Mouse (Mus musculus) hindbrain, embryonic 13.5 days (tissue): ENCODE results near the gene Tmem145. TPM values are rescaled to one million over a fixed set of nuclear protein-coding genes. Genes with fewer than 3 reads are reported as not detected.
"Not testable (repeated sequence)": the region's sequence is repeated elsewhere in the genome, so short reads cannot be mapped to it uniquely, and the experiment has no call there.

Source experiments
- ATAC-seq: fragments of 200-750 bp; cut with Nextera tagmentation; 2 replicates; pipeline ENCODE4 v1.8.0; 2017; ENCODE audit warnings: moderate TSS enrichment; ENCODE audit not compliant: low FRiP score
- H3K27ac ChIP-seq: fragments of 300-500 bp; sonication (generic); 2 replicates; pipeline ENCODE4 v1.5.1; 2015; ENCODE audit warnings: inconsistent platforms, mild to moderate bottlenecking, moderate library complexity
- H3K27me3 ChIP-seq: fragments of 300-500 bp; sonication (generic); 2 replicates; pipeline ENCODE4 v1.6.1; 2015; ENCODE audit warnings: mild to moderate bottlenecking, inconsistent platforms
- H3K36me3 ChIP-seq: fragments of 300-500 bp; sonication (generic); 2 replicates; pipeline ENCODE4 v1.6.1; 2015; ENCODE audit warnings: mild to moderate bottlenecking, inconsistent platforms
- H3K4me1 ChIP-seq: fragments of 300-500 bp; sonication (generic); replicated peaks from 2 replicates; pipeline ENCODE4 v1.6.1; 2015; ENCODE audit warnings: inconsistent platforms
- H3K4me2 ChIP-seq: fragments of 300-500 bp; sonication (generic); 2 replicates; pipeline ENCODE4 v1.6.1; 2015; ENCODE audit warnings: inconsistent platforms, mild to moderate bottlenecking, moderate library complexity
- H3K4me3 ChIP-seq: fragments of 300-500 bp; sonication (generic); 2 replicates; pipeline ENCODE4 v1.5.1; 2015; ENCODE audit warnings: mild to moderate bottlenecking, inconsistent platforms
- H3K9ac ChIP-seq: fragments of 300-500 bp; sonication (generic); 2 replicates; pipeline ENCODE4 v1.6.1; 2015; ENCODE audit warnings: mild to moderate bottlenecking, inconsistent platforms
- H3K9me3 ChIP-seq: fragments of 300-500 bp; sonication (generic); 2 replicates; pipeline ENCODE4 v1.6.1; 2016; ENCODE audit warnings: inconsistent platforms
- WGBS: fragments of 180-500 bp; shearing (Covaris S2); methylation state at CpG from one replicate; pipeline ENCODE4 v1.1.7; 2015; 5-methylcytosine and 5-hydroxymethylcytosine counted together
- polyA plus RNA-seq: library from polyadenylated mRNA; unstranded; fragments of >200 nt; fragmentation: Nextera tagmentation; extraction: Ambion mirVana; gene quantifications from 2 replicates; pipeline ENCODE4 v1.2.1, GENCODE M21; 2015

Tmem145 gene
- 49.5 and 50.6 TPM in 2 replicates for polyA plus RNA-seq

- Histone ChIP-seq H3K9me3 (no peaks in the 10 kb centered on the region), H3K4me2 (peak within 1 kb of the TSS; percentile 80), H3K4me3 (peak within 1 kb of the TSS; percentile 72), H3K9ac (peak within 1 kb of the TSS; percentile 93), H3K27me3 (peaks cover 23% of the 10 kb centered on the region), H3K4me1 (peaks cover 20% of the 10 kb centered on the region), H3K27ac (peak within 1 kb of the TSS; percentile 95), H3K36me3 (peaks cover 14% of the 10 kb centered on the region)
- under 1% methylated on average over 44 of the region's 47 CpGs for WGBS
- ATAC-seq: peak; percentile 73
Measured at GRCm38 (mm10) chr7:25305956-25306613, at the start of gene Tmem145. Tmem145 (plus strand) TSS chr7:25306106.

- WGBS: 81% methylated on average over 1 of the region's 1 CpGs
- ATAC-seq: no peak
Measured at GRCm38 (mm10) chr7:25261896-25262295, 44.0 kb upstream of the Tmem145 start.

GRCm38 (mm10) chr7:25263968-25264870 lies 41.7 kb upstream of the Tmem145 start:
- Histone ChIP-seq H3K27ac (no peak overlapping the region), H3K36me3 (no peaks in the 10 kb centered on the region), H3K4me3 (no peak overlapping the region), H3K9me3 (no peaks in the 10 kb centered on the region), H3K4me1 (peaks cover 11% of the 10 kb centered on the region), H3K9ac (no peak overlapping the region; the same call in 1 of the 2 replicates), H3K27me3 (peaks cover 14% of the 10 kb centered on the region; the same call in 1 of the 2 replicates), H3K4me2 (no peak overlapping the region)
- 24% methylated on average over 17 of the region's 17 CpGs for WGBS
- ATAC-seq: no peak

More at GRCm38 (mm10) chr7:25261896-25262295, 44.0 kb upstream of the Tmem145 start:
- Histone ChIP-seq H3K27me3 (peaks cover 14% of the 10 kb centered on the region; the same call in 1 of the 2 replicates), H3K9me3 (no peaks in the 10 kb centered on the region), H3K36me3 (no peaks in the 10 kb centered on the region), H3K4me1 (peaks cover 3% of the 10 kb centered on the region), H3K27ac (no peak overlapping the region), H3K4me2 (no peak overlapping the region), H3K4me3 (no peak overlapping the region), H3K9ac (no peak overlapping the region)

- not testable (repeated sequence) for ATAC-seq, H3K9ac ChIP-seq, H3K9me3 ChIP-seq, H3K4me2 ChIP-seq, H3K4me3 ChIP-seq, H3K36me3 ChIP-seq, H3K27ac ChIP-seq
- 92% methylated on average over 5 of the region's 5 CpGs for whole genome bisulfite sequencing
- peaks cover 27% of the 10 kb centered on the region for H3K4me1 ChIP-seq
- H3K27me3 ChIP-seq: peaks cover 14% of the 10 kb centered on the region; the same call in 1 of the 2 replicates
Measured at GRCm38 (mm10) chr7:25265743-25266142, 40.2 kb upstream of the Tmem145 start.

GRCm38 (mm10) chr7:25266180-25266962 lies 39.5 kb upstream of the Tmem145 start:
- 90% methylated on average over 8 of the region's 8 CpGs for WGBS
- no peak overlapping the region; the same call in 1 of the 2 replicates for H3K4me3 ChIP-seq

GRCm38 (mm10) chr7:25267301-25267750 lies 38.6 kb upstream of the Tmem145 start, which contains the start of gene Cic:
Cic (plus strand) TSS chr7:25267704.
- peak; percentile 90 for ATAC-seq
- Histone ChIP-seq H3K36me3 (peaks cover 16% of the 10 kb centered on the region), H3K4me1 (peaks cover 36% of the 10 kb centered on the region), H3K27me3 (peaks cover 14% of the 10 kb centered on the region; the same call in 1 of the 2 replicates), H3K4me3 (peak within 1 kb of the TSS; percentile 76), H3K4me2 (peak within 1 kb of the TSS; percentile 83), H3K9ac (peak within 1 kb of the TSS; percentile 88), H3K9me3 (no peaks in the 10 kb centered on the region), H3K27ac (peak within 1 kb of the TSS; percentile 94)
- under 1% methylated on average over 29 of the region's 29 CpGs for WGBS

More at GRCm38 (mm10) chr7:25266180-25266962, 39.5 kb upstream of the Tmem145 start:
- Histone ChIP-seq H3K27ac (no peak overlapping the region), H3K4me1 (peaks cover 31% of the 10 kb centered on the region), H3K27me3 (peaks cover 14% of the 10 kb centered on the region; the same call in 1 of the 2 replicates), H3K9me3 (no peaks in the 10 kb centered on the region), H3K9ac (peak overlapping the region; percentile 56; the same call in 1 of the 2 replicates), H3K36me3 (peaks cover 6% of the 10 kb centered on the region), H3K4me2 (peak overlapping the region; percentile 56)
- ATAC-seq: no peak

GRCm38 (mm10) chr7:25267751-25268463 lies 38.0 kb upstream of the Tmem145 start:
- Histone ChIP-seq H3K27me3 (peaks cover 14% of the 10 kb centered on the region; the same call in 1 of the 2 replicates), H3K4me3 (peak overlapping the region; percentile 76), H3K4me2 (peak overlapping the region; percentile 83), H3K4me1 (peaks cover 36% of the 10 kb centered on the region), H3K36me3 (peaks cover 22% of the 10 kb centered on the region), H3K9me3 (no peaks in the 10 kb centered on the region), H3K27ac (peak overlapping the region; percentile 94), H3K9ac (peak overlapping the region; percentile 88)
- 0% methylated on average over 33 of the region's 33 CpGs for WGBS
- ATAC-seq: peak; percentile 97

- Histone ChIP-seq H3K27me3 (peaks cover 14% of the 10 kb centered on the region; the same call in 1 of the 2 replicates), H3K4me2 (peak overlapping the region; percentile 83), H3K9me3 (no peaks in the 10 kb centered on the region), H3K36me3 (peaks cover 29% of the 10 kb centered on the region), H3K4me1 (peaks cover 43% of the 10 kb centered on the region), H3K27ac (peak overlapping the region; percentile 91), H3K4me3 (peak overlapping the region; percentile 76), H3K9ac (peak overlapping the region; percentile 88)
- 0 out of 2 replicates have a peak, but pooled peaks have one; percentile 0 for ATAC-seq
- WGBS: 2% methylated on average over 7 of the region's 7 CpGs
Measured at GRCm38 (mm10) chr7:25268588-25268987, 37.3 kb upstream of the Tmem145 start.

GRCm38 (mm10) chr7:25269029-25269428 lies 36.9 kb upstream of the Tmem145 start:
- H3K27ac ChIP-seq: peak overlapping the region; percentile 91
- WGBS: 59% methylated on average over 4 of the region's 4 CpGs
- no peaks in the 10 kb centered on the region for H3K9me3 ChIP-seq
- H3K9ac ChIP-seq: peak overlapping the region; percentile 88
- peaks cover 12% of the 10 kb centered on the region; the same call in 1 of the 2 replicates for H3K27me3 ChIP-seq
- peak overlapping the region; percentile 83 for H3K4me2 ChIP-seq
- ATAC-seq: no peak
- peak overlapping the region; percentile 76 for H3K4me3 ChIP-seq
- H3K36me3 ChIP-seq: peaks cover 33% of the 10 kb centered on the region
- peaks cover 48% of the 10 kb centered on the region for H3K4me1 ChIP-seq

- Histone ChIP-seq H3K27ac (peak overlapping the region; percentile 6; the same call in 1 of the 2 replicates), H3K9me3 (no peaks in the 10 kb centered on the region), H3K4me1 (peaks cover 54% of the 10 kb centered on the region), H3K4me3 (peak overlapping the region; percentile 76), H3K36me3 (peaks cover 38% of the 10 kb centered on the region), H3K4me2 (peak overlapping the region; percentile 83), H3K9ac (peak overlapping the region; percentile 88), H3K27me3 (peaks cover 5% of the 10 kb centered on the region; the same call in 1 of the 2 replicates)
- ATAC-seq: no peak
- WGBS: 84% methylated on average over 8 of the region's 8 CpGs
Measured at GRCm38 (mm10) chr7:25269545-25270271, 36.2 kb upstream of the Tmem145 start.
